ENCODE assay signal across 12 mouse cellular contexts in genomic region chr5:113479075-113479474, GRCm38 (mm10).
"Had no signal": no experiment of that assay in that cellular context is flagged by ENCODE, and none has a peak within 500 bp of the region (broad histone marks: within the 10 kb centered on the region; RNA-seq: fewer than 3 reads in every experiment).

No protein-coding gene starts in this region.

- H3K36me3 ChIP-seq: limb, embryonic 10.5 days; liver, embryonic 15.5 days; neural tube, embryonic 12.5 days had no signal

- H3K9me3 ChIP-seq: limb, embryonic 10.5 days; liver, embryonic 15.5 days; neural tube, embryonic 12.5 days had no signal

- ATAC-seq: intestine, postnatal 0 days; lung, postnatal 0 days had no signal

- H3K4me3 ChIP-seq: left cerebral cortex, adult 2 months; limb, embryonic 10.5 days; liver, embryonic 15.5 days; neural tube, embryonic 12.5 days had no signal

- H3K4me2 ChIP-seq: liver, embryonic 11.5 days; liver, embryonic 15.5 days; neural tube, embryonic 12.5 days had no signal

- H3K27me3 ChIP-seq: liver, embryonic 15.5 days; neural tube, embryonic 12.5 days had no signal

- H3K4me1 ChIP-seq: liver, embryonic 15.5 days; neural tube, embryonic 12.5 days had no signal

- H3K9ac ChIP-seq: liver, embryonic 15.5 days; neural tube, embryonic 12.5 days had no signal

- H3K27ac ChIP-seq: left cerebral cortex, adult 2 months; limb, embryonic 10.5 days; liver, embryonic 15.5 days; neural tube, embryonic 12.5 days; stomach, postnatal 0 days had no signal

- DNase-seq: kidney, postnatal 14 days; lung, adult 2 months; lung, postnatal 4 days; thymus, postnatal 14 days had no signal
